Mouse (Mus musculus) forebrain, embryonic 12.5 days (tissue): Measurements from ENCODE around the gene Fgr. TPM values are rescaled to one million over a fixed set of nuclear protein-coding genes. Genes with fewer than 3 reads are reported as not detected.
A peak's percentile ranks its signal among the peaks of the same experiment; 100 is the strongest.

Source experiments
- ATAC-seq: fragments of 200-750 bp; cut with Nextera tagmentation; 2 replicates; pipeline ENCODE4 v1.8.0; 2017; ENCODE audit warnings: moderate TSS enrichment; ENCODE audit not compliant: low FRiP score
- H3K27ac ChIP-seq: fragments of 300-500 bp; sonication (generic); 2 replicates; pipeline ENCODE4 v1.5.1; 2016; ENCODE audit warnings: mild to moderate bottlenecking
- H3K27me3 ChIP-seq: fragments of 300-500 bp; sonication (generic); 2 replicates; pipeline ENCODE4 v1.6.1; 2016; ENCODE audit warnings: mild to moderate bottlenecking
- H3K36me3 ChIP-seq: fragments of 300-500 bp; sonication (generic); replicated peaks from 2 replicates; pipeline ENCODE4 v1.6.1; 2016; ENCODE audit warnings: mild to moderate bottlenecking
- H3K4me1 ChIP-seq: fragments of 300-500 bp; sonication (generic); 2 replicates; pipeline ENCODE4 v1.6.1; 2016
- H3K4me2 ChIP-seq: fragments of 300-500 bp; sonication (generic); 2 replicates; pipeline ENCODE4 v1.6.1; 2016; ENCODE audit warnings: mild to moderate bottlenecking, moderate library complexity
- H3K4me3 ChIP-seq: fragments of 300-500 bp; sonication (generic); replicated peaks from 2 replicates; pipeline ENCODE4 v1.5.1; 2016; ENCODE audit warnings: mild to moderate bottlenecking
- H3K9ac ChIP-seq: fragments of 300-500 bp; sonication (generic); 2 replicates; pipeline ENCODE4 v1.6.1; 2016; ENCODE audit warnings: mild to moderate bottlenecking
- H3K9me3 ChIP-seq: fragments of 300-500 bp; sonication (generic); 2 replicates; pipeline ENCODE4 v1.6.1; 2016
- WGBS: fragments of 180-500 bp; shearing (Covaris S2); methylation state at CpG from one replicate; pipeline ENCODE4 v1.1.7; 2016; 5-methylcytosine and 5-hydroxymethylcytosine counted together
- polyA plus RNA-seq: library from polyadenylated mRNA; unstranded; fragments of >200 nt; fragmentation: Nextera tagmentation; extraction: Ambion mirVana; gene quantifications from 2 replicates; pipeline ENCODE4 v1.2.1, GENCODE M21; 2016

The Fgr gene
- polyA plus RNA-seq, 1 experiment from 2014 or later = 0.20 TPM

DNA sequence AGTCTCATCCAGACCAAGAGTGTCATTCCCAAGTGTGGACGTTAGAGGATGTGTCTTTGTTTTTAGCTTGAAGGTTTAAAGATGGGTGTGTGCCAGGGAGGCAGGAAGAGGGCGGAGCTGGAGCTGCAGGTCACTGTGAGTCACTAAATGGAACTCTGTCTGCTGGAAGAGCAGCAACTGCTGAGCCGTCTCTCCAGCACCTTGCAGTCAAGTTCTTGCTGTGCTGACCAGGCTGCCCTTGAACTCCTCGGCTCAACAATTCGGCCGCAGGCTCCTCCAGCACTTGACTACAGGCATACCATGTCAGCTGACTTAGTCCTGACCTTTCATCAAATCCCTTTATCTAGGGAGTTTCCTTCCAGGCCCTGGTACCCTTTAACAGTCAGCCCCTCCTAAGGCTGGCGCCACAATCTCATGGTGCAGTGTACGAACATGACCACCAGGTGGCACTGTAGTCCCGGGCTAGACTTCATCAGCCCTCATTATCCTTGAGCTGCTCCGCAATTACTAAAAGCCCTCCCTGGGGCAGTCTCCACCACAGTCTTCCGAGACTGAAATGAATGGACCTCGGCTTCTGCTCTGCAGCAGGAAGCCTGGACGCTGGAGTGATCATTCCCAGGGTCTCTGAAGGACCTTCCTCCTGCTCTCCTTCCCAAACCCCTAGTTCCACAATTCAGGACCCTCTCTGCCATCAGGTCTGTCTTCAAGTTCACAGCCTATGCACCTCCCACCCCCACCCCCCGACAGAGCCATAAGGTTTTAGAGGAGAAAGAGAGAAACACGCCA is 28.4 kb upstream of the Fgr start:
- Histone ChIP-seq H3K36me3 (no peaks in the 10 kb centered on the region), H3K4me2 (peak overlapping the region; percentile 54), H3K27me3 (peaks cover 20% of the 10 kb centered on the region; the same call in 1 of the 2 replicates), H3K4me1 (peaks cover 22% of the 10 kb centered on the region), H3K27ac (peak overlapping the region; percentile 75; the same call in 1 of the 2 replicates), H3K9ac (peak overlapping the region; percentile 38), H3K9me3 (no peaks in the 10 kb centered on the region), H3K4me3 (peak overlapping the region; percentile 13; the same call in 1 of the 2 replicates)
- 7% methylated on average over 15 of the region's 15 CpGs for WGBS
- peak; percentile 86 for ATAC-seq

DNA sequence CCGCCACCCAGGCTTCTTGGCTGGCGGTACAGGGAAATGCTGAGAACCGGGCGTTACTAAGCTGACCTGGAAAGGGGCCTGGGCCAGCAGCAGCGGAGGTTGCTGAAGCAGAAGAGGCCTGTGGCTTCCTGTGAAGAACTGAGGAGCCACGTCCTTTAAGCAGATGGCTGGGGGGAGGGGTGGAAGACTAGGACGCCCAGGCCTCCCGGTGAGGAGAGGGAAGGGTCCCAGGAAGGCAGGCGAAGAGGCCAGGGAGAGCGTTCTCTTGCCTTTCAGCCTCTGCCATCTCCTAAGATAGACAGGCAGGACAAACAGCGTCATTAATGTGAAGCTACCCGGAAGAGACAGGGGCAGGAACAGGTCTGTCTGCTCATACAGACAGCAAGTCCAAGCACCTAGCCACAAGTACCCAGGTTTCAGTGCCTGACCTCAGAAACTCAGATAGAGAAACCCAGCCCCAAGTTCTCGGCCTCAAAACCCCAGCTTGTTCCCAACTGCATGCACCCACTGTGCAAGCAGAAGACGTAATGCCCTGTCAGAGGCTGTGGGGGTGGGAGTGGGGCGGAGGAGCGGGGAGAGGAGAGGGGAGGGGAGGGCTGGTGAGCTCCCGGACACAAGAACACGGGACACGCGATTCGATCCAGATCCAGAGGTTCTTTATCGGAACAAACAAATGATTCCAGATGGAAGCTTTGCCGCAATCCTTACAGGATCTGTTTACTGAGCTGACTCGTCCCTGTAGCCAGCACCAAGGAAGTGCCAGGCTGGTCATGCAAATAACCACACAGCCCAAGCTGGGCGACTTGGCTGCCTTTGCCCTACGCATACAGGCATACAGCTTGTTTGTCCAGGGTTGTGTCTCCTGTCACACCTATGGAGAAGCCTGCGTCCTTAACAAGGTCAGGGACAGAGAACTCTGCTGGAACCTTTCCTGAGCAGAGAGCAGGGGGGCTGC is 27.6 kb upstream of the Fgr start:
- ATAC-seq = peak; percentile 56
- Histone ChIP-seq H3K4me3 (peak overlapping the region; percentile 13; the same call in 1 of the 2 replicates), H3K4me1 (peaks cover 22% of the 10 kb centered on the region), H3K4me2 (peak overlapping the region; percentile 54), H3K27me3 (peaks cover 13% of the 10 kb centered on the region; the same call in 1 of the 2 replicates), H3K27ac (peak overlapping the region; percentile 75; the same call in 1 of the 2 replicates), H3K9ac (peak overlapping the region; percentile 38), H3K9me3 (no peaks in the 10 kb centered on the region), H3K36me3 (no peaks in the 10 kb centered on the region)
- WGBS = 16% methylated on average over 27 of the region's 27 CpGs

DNA sequence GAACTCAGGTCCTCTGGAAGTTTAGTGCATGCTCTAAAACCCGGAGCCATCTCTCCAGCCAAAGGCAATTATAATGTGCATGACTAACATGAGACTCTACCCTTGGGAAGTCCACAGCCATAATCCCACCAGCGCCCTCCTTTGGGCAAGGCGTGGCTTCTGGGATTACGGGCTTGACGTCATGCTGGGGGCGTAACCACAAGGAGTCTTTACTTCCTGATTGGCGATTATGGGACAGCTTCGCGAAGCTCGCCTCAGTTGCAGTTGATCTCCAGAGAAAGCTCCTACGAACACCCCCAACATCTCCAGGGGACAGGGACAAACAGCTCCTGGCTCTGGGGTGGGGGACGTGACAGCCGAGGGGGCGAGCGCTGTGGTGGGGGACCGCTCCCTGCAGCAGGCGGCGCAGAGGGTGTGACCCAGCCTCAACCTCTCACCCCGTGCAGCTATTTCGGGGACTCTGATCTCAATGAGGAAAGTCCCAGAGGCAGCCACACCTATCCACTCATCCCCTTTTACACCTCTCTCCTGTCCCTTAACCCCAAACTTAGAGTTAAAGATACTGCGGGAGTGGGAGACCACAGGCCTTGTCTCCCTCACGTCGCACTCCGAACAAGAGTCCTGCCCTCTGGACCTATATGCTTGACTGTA is 23.9 kb upstream of the Fgr start:
- Histone ChIP-seq H3K4me1 (peaks cover 24% of the 10 kb centered on the region), H3K4me2 (peak overlapping the region; percentile 47), H3K36me3 (no peaks in the 10 kb centered on the region), H3K27ac (no peak overlapping the region), H3K4me3 (peak overlapping the region; percentile 25), H3K9me3 (no peaks in the 10 kb centered on the region), H3K27me3 (peaks cover 9% of the 10 kb centered on the region; the same call in 1 of the 2 replicates), H3K9ac (0 out of 2 replicates have a peak overlapping the region, but pooled peaks have one; percentile 21)
- WGBS = 20% methylated on average over 24 of the region's 24 CpGs
- ATAC-seq = no peak

DNA sequence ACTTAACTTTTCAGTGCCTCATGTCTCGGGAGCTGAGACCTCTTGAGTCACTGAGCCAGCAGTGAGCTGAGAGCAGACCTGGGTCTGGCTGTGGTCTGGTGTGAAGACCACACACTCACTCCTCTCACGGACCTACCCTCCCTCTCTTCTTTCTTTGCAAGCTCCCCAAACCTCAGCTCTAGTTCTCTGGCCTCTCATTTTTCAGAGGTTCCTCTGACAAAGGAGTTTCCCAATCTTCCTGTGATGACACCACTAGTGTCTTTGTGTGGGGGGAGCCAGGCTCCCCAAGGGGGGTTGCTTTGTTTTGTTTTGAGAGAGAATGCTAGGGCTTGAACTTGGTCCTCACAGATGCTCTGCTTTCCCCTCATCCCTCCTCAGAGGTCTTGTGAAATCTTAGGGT is 22.9 kb upstream of the Fgr start:
- H3K36me3 ChIP-seq = no peaks in the 10 kb centered on the region
- no peak overlapping the region for H3K4me2 ChIP-seq
- WGBS = 51% methylated on average over 2 of the region's 2 CpGs
- no peak overlapping the region for H3K9ac ChIP-seq
- peaks cover 18% of the 10 kb centered on the region for H3K4me1 ChIP-seq
- no peak for ATAC-seq
- H3K4me3 ChIP-seq = no peak overlapping the region
- H3K9me3 ChIP-seq = no peaks in the 10 kb centered on the region
- peaks cover 9% of the 10 kb centered on the region; the same call in 1 of the 2 replicates for H3K27me3 ChIP-seq
- H3K27ac ChIP-seq = no peak overlapping the region

DNA sequence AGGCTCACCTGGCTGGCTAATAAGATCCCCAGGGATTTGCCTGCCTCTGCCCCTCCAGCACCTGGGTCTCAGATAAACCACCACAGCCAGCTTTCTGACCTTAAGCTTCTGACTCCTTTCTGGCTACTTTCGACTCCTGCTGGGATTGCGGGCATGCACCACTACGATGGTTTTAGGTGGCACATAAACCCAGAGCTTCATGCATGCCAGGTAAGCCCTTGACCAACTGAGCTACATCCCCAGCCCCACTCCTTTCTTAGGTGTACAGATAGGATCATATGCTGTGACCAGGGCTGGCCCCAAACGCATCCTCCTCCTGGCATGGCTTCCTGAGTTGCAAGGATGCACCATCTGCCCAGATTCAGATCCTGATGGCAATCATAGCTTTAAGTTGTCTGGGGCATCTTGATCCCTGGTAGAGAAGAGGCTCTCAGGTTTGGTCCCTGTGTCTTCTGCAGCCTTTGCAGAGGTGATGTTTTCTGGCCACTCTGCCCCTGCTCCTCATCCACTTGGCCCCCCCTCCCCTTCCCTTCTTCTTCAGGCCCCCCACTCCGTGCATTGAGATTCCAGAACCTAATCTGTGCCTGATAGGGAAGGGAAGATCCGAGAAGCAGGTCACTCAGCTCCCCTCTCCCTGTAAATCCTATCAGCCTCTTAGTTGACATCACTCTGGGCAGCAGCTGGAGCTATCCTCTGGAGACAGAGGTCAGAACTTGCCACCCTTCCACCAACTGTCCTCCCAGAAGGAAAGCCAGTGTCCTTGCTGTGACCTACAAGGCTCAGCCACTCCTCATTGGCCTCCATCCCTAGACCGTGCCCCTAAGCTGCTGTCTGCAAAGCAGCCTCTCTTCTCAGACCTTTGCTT is 19.1 kb upstream of the Fgr start:
- no peak overlapping the region; the same call in 1 of the 2 replicates for H3K9ac ChIP-seq
- no peaks in the 10 kb centered on the region for H3K9me3 ChIP-seq
- no peaks in the 10 kb centered on the region for H3K27me3 ChIP-seq
- no peak for ATAC-seq
- H3K4me2 ChIP-seq = no peak overlapping the region
- H3K4me1 ChIP-seq = peaks cover 23% of the 10 kb centered on the region
- no peaks in the 10 kb centered on the region for H3K36me3 ChIP-seq
- 60% methylated on average over 7 of the region's 7 CpGs for WGBS
- no peak overlapping the region for H3K4me3 ChIP-seq
- H3K27ac ChIP-seq = peak overlapping the region; percentile 15; the same call in 1 of the 2 replicates

DNA sequence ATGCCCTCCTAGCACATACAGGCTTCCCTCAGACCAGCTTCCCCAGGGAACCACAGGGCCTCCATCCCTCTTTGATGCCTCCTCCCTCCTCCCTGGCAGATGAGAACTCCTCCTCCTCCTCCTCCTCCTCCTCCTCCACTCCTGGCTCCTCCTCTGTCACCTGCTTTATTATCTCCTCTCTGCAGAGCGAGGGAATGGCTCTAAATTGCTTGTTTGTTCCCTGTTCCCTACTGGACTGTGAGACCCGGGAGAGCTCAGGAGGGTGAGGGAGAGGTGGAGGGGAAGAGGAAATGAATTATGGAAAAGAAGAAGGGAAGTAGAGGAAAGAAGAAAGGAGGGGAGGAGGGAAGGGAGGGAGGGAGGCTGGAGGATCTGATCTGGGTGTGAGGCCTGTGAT is 18.5 kb upstream of the Fgr start:
- Histone ChIP-seq H3K9ac (no peak overlapping the region), H3K9me3 (no peaks in the 10 kb centered on the region), H3K27ac (peak overlapping the region; percentile 15; the same call in 1 of the 2 replicates), H3K27me3 (no peaks in the 10 kb centered on the region), H3K4me2 (no peak overlapping the region), H3K4me3 (no peak overlapping the region), H3K36me3 (no peaks in the 10 kb centered on the region), H3K4me1 (peaks cover 22% of the 10 kb centered on the region)
- no peak for ATAC-seq
- 29% methylated on average over 2 of the region's 2 CpGs for WGBS

DNA sequence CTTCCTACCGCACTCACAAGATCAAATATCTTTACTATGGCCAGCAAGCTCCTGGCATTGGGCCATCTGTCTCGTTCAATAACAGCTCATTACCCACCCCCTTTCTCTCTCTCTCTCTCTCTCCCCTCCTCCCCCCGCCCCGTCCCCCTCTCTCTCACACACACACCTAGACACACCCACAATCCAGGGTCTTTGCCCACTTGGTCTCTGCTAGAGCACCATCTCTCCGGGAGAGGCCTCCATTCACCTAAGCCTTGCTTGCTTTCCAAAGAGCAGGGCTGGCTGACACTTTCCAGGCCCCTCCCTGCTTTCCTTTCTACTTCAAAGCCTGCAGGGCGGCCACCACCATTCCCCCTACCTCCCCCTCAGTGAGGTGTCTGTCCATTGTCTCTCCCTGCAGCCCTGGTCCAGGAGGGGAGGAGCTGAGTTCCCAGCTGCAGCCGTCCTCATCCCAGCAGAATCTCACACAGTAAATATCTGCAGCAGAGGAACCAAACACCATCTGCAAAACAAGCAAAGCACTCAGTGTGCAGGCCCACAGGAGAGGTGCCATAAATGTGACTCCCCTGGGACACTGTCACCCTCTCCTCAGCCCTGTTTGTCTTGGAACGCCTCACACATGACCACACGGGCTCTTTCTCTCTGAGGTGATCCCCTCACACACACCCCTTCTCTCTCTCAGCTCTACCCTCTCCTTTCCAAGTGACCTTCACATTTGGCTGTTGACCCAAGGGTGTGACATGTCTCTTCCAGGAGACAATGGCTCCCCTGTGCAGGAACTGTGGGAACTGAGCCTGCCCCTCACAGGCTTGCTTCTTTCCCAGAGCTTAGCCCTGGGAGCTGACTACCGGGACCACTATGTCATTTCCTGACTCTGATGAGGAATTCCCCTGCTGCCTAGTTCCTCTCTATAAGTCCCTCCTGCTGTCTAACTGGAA is 14.9 kb upstream of the Fgr start:
- Histone ChIP-seq H3K9ac (no peak overlapping the region), H3K36me3 (no peaks in the 10 kb centered on the region), H3K4me1 (peaks cover 38% of the 10 kb centered on the region), H3K9me3 (no peaks in the 10 kb centered on the region), H3K27me3 (no peaks in the 10 kb centered on the region), H3K4me3 (no peak overlapping the region), H3K4me2 (peak overlapping the region; percentile 20), H3K27ac (peak overlapping the region; percentile 83)
- 4% methylated on average over 10 of the region's 10 CpGs for WGBS
- peak; percentile 78; the same call in 1 of the 2 replicates for ATAC-seq

DNA sequence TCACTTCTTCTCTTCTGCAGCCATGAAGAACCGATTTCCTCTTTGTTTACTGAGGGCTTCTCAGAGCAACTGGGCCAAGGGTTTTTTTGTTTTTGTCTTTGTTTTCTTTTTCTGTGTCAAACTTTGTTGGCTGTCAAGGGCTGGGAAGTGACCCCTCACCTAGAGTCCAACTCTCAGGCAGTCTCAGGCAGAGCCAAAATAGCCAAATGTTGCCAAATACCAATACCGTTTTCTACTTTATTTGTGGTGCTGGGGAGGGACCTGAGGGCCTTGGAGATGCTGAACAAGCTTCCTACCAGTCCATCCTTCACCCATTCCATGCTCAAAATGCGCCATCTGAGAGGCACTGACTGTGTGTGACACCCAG is 14.2 kb upstream of the Fgr start:
- H3K4me2 ChIP-seq = no peak overlapping the region
- H3K4me3 ChIP-seq = no peak overlapping the region
- H3K9ac ChIP-seq = no peak overlapping the region
- ATAC-seq = no peak
- H3K4me1 ChIP-seq = peaks cover 44% of the 10 kb centered on the region
- H3K27me3 ChIP-seq = no peaks in the 10 kb centered on the region
- H3K27ac ChIP-seq = peak overlapping the region; percentile 83
- no peaks in the 10 kb centered on the region for H3K36me3 ChIP-seq
- no peaks in the 10 kb centered on the region for H3K9me3 ChIP-seq
- WGBS = 50% methylated on average over 3 of the region's 3 CpGs

DNA sequence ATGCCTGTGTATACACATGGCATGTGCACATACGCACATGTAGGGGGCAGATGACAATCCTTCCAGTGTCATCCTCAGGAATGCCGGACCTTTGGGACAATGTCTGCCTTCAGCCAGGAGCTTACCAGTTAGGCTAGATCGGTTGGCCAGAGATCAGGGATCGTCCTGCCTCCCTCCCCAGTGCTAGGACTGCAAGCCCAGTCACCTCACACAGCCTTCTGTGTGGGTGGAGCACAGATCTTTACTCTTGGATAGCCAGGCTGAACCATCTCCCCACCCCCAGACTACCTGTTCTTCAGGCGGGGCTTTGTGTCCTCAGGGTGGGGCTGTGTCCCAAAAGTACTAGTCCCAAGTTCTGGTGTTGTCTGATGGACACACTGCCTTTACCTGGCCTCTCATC is 13.6 kb upstream of the Fgr start:
- H3K9me3 ChIP-seq = no peaks in the 10 kb centered on the region
- no peak for ATAC-seq
- no peak overlapping the region for H3K4me3 ChIP-seq
- H3K9ac ChIP-seq = no peak overlapping the region
- H3K27ac ChIP-seq = no peak overlapping the region
- 73% methylated on average over 5 of the region's 5 CpGs for WGBS
- no peaks in the 10 kb centered on the region for H3K36me3 ChIP-seq
- H3K4me1 ChIP-seq = peaks cover 45% of the 10 kb centered on the region
- H3K4me2 ChIP-seq = no peak overlapping the region
- no peaks in the 10 kb centered on the region for H3K27me3 ChIP-seq

DNA sequence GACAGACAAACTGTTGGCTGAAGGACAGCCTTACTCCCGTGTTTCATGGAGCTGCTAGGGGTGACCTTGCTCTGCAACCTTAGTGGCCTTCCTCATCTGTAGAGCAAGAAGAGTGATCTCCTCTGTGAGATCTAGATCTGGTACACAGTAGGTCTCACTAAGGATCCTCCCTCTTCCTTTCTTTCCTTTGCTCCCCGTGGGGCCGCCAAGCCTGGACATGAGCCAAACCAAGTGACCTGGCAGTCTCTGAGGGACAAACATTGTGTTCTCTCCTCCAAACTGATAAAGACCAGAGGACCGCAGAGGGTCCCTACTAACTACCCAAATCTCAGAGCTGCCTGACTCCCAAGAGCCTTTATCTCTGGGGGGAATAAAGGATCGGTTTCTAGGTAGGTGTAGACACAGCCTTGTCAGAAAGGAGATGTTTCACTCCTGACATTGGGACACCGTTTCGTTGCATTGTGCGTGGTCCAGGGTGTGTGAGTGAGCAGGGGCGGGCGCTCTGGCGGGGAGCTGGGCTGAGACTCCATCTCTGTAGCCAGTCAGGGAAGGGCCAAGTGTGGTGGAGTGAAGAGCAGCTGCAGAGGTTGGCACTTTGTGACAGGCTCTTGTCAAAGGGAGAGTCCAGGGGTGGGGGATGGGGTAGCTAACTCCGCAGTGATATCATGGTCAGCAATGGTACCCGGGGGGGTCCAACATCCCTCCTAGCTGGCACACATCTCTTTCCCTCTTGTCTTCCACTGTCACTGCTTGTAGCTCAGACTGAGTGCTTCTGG is 12.8 kb upstream of the Fgr start:
- no peak overlapping the region for H3K4me2 ChIP-seq
- H3K27ac ChIP-seq = 0 out of 2 replicates have a peak overlapping the region, but pooled peaks have one; percentile 3
- no peaks in the 10 kb centered on the region for H3K36me3 ChIP-seq
- ATAC-seq = no peak
- no peak overlapping the region for H3K4me3 ChIP-seq
- H3K9me3 ChIP-seq = no peaks in the 10 kb centered on the region
- 75% methylated on average over 13 of the region's 13 CpGs for WGBS
- H3K9ac ChIP-seq = no peak overlapping the region
- no peaks in the 10 kb centered on the region for H3K27me3 ChIP-seq
- peaks cover 45% of the 10 kb centered on the region for H3K4me1 ChIP-seq
